Mouse (Mus musculus) hindbrain, embryonic 11.5 days (tissue): ENCODE measurements around the gene Lct. TPM values are rescaled to one million over a fixed set of nuclear protein-coding genes. Genes with fewer than 3 reads are reported as not detected.

Experiments
- ATAC-seq: fragments of 200-750 bp; cut with Nextera tagmentation; 2 replicates; pipeline ENCODE4 v1.8.0; 2017; ENCODE audit warnings: mild to moderate bottlenecking, moderate TSS enrichment, moderate library complexity; ENCODE audit not compliant: low FRiP score
- DNase-seq: peaks from one replicate; pipeline ENCODE4 v3.0.0-alpha.2; 2015; ENCODE audit warnings: low spot score
- H3K27ac ChIP-seq: fragments of 300-500 bp; sonication (generic); 2 replicates; pipeline ENCODE4 v1.5.1; 2014; ENCODE audit warnings: mild to moderate bottlenecking, low read depth, low read length
- H3K27me3 ChIP-seq: fragments of 300-500 bp; sonication (generic); 2 replicates; pipeline ENCODE4 v1.6.1; 2014; ENCODE audit warnings: mild to moderate bottlenecking, low read length, moderate library complexity, mixed read lengths; ENCODE audit not compliant: control insufficient read depth, insufficient read depth
- H3K36me3 ChIP-seq: fragments of 300-500 bp; sonication (generic); 2 replicates; pipeline ENCODE4 v1.6.1; 2014; ENCODE audit warnings: mild to moderate bottlenecking, low read length, moderate library complexity, mixed read lengths; ENCODE audit not compliant: control insufficient read depth, insufficient read depth
- H3K4me1 ChIP-seq: fragments of 300-500 bp; sonication (generic); replicated peaks from 2 replicates; pipeline ENCODE4 v1.6.1; 2014; ENCODE audit warnings: low read length, mixed read lengths; ENCODE audit not compliant: control insufficient read depth, insufficient read depth
- H3K4me2 ChIP-seq: fragments of 300-500 bp; sonication (generic); replicated peaks from 2 replicates; pipeline ENCODE4 v1.6.1; 2014; ENCODE audit warnings: mild to moderate bottlenecking, low read depth, low read length
- H3K4me3 ChIP-seq: fragments of 300-500 bp; sonication (generic); 2 replicates; pipeline ENCODE4 v1.5.1; 2014; ENCODE audit warnings: low read depth, low read length
- H3K9ac ChIP-seq: fragments of 300-500 bp; sonication (generic); 2 replicates; pipeline ENCODE4 v1.6.1; 2014; ENCODE audit warnings: low read depth, low read length
- H3K9me3 ChIP-seq: fragments of 300-500 bp; sonication (generic); 2 replicates; pipeline ENCODE4 v1.6.1; 2016; ENCODE audit warnings: low read length; ENCODE audit not compliant: control insufficient read depth
- WGBS: fragments of 180-500 bp; shearing (Covaris S2); extraction: QIAGEN DNeasy Blood & Tissue Kit; methylation state at CpG from one replicate; pipeline ENCODE4 v1.1.7; 2014; 5-methylcytosine and 5-hydroxymethylcytosine counted together
- polyA plus RNA-seq: library from polyadenylated mRNA; unstranded; fragments of >200 nt; fragmentation: Nextera tagmentation; extraction: Ambion mirVana; gene quantifications from 2 replicates; pipeline ENCODE4 v1.2.1, GENCODE M21; 2014

Gene Lct
- polyA plus RNA-seq, 1 experiment from 2014 or later: 0.20 TPM

DNA sequence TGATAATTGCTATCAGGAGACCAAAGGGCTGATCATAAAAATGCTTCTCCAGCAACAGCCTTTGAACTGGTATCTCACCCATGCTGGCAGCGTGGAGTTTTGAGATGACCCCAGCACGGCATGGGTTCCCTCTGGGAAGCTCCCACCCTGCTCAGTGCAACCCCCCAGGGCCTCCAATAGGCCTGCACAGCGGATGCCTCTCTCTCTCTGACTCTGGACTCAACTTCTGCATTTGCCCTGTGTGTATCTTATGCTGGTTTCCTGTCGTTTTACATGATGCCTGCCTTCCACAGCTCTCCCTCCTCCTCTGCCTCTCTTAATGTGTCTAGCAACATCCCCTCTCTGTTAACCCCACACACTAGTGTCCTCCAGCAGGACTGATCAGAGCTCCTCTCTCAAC lies 13.5 kb downstream of the Lct start:
- WGBS: 71% methylated on average over 4 of the region's 4 CpGs
- Histone ChIP-seq H3K27me3 (no peaks in the 10 kb centered on the region), H3K36me3 (no peaks in the 10 kb centered on the region), H3K9me3 (no peaks in the 10 kb centered on the region), H3K27ac (no peak overlapping the region), H3K4me3 (no peak overlapping the region), H3K9ac (no peak overlapping the region), H3K4me2 (no peak overlapping the region), H3K4me1 (no peaks in the 10 kb centered on the region)
- ATAC-seq: no peak
- DNase-seq: no peak

DNA sequence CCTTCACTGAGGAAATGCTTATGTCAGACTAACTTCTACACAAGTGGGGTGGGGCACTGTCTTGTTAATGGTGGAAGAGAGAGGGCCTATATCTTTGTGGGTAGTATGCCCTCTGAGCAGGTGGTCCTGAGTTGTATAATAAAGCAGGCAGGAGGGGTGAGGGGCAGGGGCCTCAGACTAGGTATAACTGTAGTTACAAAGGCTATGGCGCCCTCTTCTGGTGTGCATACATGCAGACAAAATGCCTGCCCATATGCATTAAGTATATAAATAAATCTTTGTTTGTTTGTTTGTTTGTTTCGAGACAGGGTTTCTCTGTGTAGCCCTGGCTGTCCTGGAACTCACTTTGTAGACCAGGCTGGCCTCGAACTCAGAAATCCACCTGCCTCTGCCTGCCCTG lies 19.1 kb downstream of the Lct start:
- ATAC-seq (no peak), DNase-seq (peak; percentile 16)
- Histone ChIP-seq H3K9ac (no peak overlapping the region), H3K4me1 (no peaks in the 10 kb centered on the region), H3K36me3 (no peaks in the 10 kb centered on the region), H3K27ac (no peak overlapping the region), H3K27me3 (no peaks in the 10 kb centered on the region), H3K4me2 (no peak overlapping the region), H3K9me3 (no peaks in the 10 kb centered on the region), H3K4me3 (no peak overlapping the region)
- WGBS: 80% methylated on average over 3 of the region's 3 CpGs

DNA sequence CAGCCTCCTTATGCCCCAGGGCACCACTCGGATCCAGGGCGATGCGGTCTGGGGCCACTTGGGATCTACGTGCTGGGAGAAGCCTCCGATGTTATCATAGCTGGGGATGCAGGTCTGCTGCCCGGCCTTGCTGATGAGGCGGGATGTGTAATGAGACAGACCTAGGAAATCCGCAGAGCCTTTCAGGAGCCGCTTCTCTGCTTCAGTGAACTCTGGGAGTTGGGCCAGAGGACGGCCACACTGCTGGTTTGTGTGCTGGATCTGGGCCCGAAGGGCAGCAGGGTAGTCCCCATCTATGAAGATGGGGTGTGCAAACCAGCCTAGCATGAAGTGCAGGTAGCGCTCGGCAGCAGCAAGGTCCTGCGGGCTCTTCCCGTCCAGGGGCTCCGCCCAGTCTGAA lies 24.2 kb downstream of the Lct start:
- H3K9ac ChIP-seq: no peak overlapping the region
- H3K9me3 ChIP-seq: no peaks in the 10 kb centered on the region
- H3K27ac ChIP-seq: no peak overlapping the region
- no peak for ATAC-seq
- H3K4me3 ChIP-seq: no peak overlapping the region
- no peak overlapping the region for H3K4me2 ChIP-seq
- WGBS: 93% methylated on average over 16 of the region's 16 CpGs
- H3K4me1 ChIP-seq: no peaks in the 10 kb centered on the region
- DNase-seq: no peak
- H3K27me3 ChIP-seq: no peaks in the 10 kb centered on the region
- H3K36me3 ChIP-seq: no peaks in the 10 kb centered on the region

DNA sequence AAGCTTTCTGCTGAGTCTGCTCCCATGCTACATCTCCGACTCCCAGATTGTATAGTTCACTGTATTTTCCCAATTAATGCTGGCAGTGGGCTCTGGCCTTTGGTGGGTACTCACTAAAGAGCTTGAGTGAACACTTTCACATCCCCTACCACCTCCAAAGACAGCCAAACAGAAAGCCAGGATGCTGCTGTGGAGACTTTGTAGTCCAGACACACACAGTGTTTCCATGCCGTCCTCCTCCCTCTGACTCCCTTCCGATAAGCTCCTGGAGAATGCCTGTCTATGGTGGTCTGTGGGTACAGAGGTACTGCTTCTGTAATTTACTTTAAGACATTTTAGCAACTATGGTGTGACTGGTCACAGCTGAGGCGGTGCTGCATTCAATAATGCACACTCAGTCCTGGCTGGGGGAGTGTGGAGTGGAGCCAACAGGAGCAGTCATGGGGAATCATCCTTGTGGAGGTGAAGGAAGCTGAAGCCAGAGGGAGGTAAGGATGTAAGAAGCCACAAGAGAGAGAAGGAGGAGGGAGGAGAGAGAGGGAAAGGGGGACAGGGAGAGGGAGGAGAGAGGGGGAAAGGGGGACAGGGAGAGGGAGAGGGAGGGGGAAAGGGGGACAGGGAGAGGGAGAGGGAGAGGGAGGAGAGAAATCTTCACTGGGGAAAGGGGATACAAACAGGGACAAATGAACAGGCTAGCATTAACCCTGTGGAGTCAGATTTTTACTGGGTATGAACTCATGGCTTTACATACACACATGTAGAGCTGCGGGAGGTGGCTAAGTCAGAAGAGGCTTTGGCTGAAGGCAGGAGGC lies 32.2 kb downstream of the Lct start:
- Histone ChIP-seq H3K36me3 (no peaks in the 10 kb centered on the region), H3K9me3 (no peaks in the 10 kb centered on the region), H3K27me3 (no peaks in the 10 kb centered on the region), H3K27ac (no peak overlapping the region), H3K4me3 (no peak overlapping the region), H3K9ac (no peak overlapping the region), H3K4me1 (no peaks in the 10 kb centered on the region), H3K4me2 (no peak overlapping the region)
- ATAC-seq (0 out of 2 replicates have a peak, but pooled peaks have one; percentile 19), DNase-seq (no peak)
- WGBS: 74% methylated on average over 5 of the region's 5 CpGs

DNA sequence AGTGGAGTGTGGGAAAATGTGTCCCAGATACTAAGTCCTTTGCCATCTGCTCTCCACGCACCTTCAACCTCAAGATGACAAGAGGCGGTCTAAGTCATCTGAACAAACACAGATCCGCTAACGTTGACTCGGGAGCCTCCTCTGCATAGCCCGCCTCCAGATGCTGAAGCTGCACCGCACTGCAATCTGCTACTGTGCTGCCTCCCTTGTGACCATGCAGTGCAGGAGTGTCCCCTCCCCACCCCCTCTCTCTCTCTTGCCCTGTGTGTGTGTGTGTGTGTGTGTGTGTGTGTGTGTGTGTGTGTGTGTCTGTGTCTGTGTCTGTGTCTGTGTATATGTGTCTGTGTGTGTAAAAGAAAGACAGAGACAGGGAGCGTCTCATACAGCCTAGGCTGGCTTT lies 32.8 kb downstream of the Lct start:
- WGBS: 71% methylated on average over 8 of the region's 8 CpGs
- Histone ChIP-seq H3K9me3 (no peaks in the 10 kb centered on the region), H3K4me3 (no peak overlapping the region), H3K36me3 (no peaks in the 10 kb centered on the region), H3K4me2 (no peak overlapping the region), H3K4me1 (no peaks in the 10 kb centered on the region), H3K9ac (no peak overlapping the region), H3K27me3 (no peaks in the 10 kb centered on the region), H3K27ac (no peak overlapping the region)
- no peak for DNase-seq
- ATAC-seq: no peak

DNA sequence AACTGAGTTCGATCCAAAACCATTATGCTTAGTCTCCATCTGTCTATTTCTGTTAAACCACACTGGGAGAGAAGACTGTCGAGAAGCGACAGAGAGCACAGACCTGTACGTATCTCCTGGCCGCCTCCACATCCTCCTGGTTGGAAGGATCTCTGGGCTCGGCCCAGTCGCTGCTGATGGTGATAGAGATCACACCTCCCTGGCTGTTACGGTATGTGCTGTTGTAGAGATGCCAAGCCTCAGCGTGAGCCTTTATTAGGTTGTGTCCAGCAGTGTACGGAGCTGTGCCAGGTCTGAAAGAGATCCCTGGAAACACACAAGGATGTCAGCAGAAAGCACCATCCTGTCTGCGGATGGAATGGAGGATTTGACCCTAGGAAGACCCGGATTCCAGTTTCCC lies 34.6 kb downstream of the Lct start:
- Histone ChIP-seq H3K4me1 (no peaks in the 10 kb centered on the region), H3K9ac (no peak overlapping the region), H3K4me2 (no peak overlapping the region), H3K9me3 (no peaks in the 10 kb centered on the region), H3K27me3 (no peaks in the 10 kb centered on the region), H3K4me3 (no peak overlapping the region), H3K27ac (no peak overlapping the region), H3K36me3 (no peaks in the 10 kb centered on the region)
- no peak for DNase-seq
- 90% methylated on average over 12 of the region's 12 CpGs for WGBS
- no peak for ATAC-seq

DNA sequence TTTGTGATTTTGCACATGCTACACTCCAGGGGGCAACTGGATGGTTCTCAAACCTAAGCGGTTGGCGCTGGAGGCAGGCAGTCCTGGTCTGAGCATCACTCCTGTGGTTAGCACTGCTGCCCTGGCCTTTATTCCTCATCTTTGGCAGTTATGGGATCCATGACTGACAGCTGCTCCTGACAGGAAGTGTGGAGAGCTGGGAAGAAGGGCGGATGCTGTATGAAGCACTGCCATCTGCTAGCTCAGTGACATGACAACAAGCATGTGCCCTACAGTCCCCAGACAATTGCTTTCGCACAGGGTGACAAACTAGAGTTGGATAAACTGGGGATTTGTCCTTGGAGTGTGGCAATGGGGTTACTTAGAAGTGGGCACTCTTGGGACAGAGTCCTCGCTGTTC lies 37.8 kb downstream of the Lct start:
- DNase-seq: no peak
- Histone ChIP-seq H3K36me3 (no peaks in the 10 kb centered on the region), H3K27ac (no peak overlapping the region), H3K27me3 (no peaks in the 10 kb centered on the region), H3K9me3 (no peaks in the 10 kb centered on the region), H3K9ac (no peak overlapping the region), H3K4me2 (no peak overlapping the region), H3K4me1 (no peaks in the 10 kb centered on the region), H3K4me3 (no peak overlapping the region)
- ATAC-seq: no peak
- WGBS: 88% methylated on average over 5 of the region's 5 CpGs

DNA sequence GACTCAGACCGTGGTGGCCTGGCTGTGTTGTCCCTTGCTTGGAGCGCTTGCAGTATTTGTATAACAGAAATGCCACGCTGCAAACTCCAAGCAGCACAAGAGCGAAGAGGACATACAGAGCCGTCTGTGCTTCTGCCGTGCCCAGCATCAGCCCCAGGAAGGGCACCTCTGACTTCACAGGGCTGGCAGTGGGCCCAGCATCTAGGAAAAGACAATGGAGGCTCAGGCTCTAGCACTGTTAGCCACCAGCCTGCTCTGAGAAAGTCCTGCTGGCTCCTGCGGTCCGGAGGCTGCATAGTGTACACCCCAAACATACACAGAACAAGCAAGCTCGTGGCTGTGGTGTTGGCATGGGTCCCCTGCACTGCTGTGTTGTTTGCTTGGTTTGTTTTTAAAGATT lies 43.0 kb downstream of the Lct start:
- Histone ChIP-seq H3K4me3 (no peak overlapping the region), H3K36me3 (no peaks in the 10 kb centered on the region), H3K4me2 (no peak overlapping the region), H3K4me1 (no peaks in the 10 kb centered on the region), H3K27ac (no peak overlapping the region), H3K9me3 (no peaks in the 10 kb centered on the region), H3K9ac (no peak overlapping the region), H3K27me3 (no peaks in the 10 kb centered on the region)
- 89% methylated on average over 9 of the region's 9 CpGs for WGBS
- ATAC-seq: no peak
- no peak for DNase-seq

DNA sequence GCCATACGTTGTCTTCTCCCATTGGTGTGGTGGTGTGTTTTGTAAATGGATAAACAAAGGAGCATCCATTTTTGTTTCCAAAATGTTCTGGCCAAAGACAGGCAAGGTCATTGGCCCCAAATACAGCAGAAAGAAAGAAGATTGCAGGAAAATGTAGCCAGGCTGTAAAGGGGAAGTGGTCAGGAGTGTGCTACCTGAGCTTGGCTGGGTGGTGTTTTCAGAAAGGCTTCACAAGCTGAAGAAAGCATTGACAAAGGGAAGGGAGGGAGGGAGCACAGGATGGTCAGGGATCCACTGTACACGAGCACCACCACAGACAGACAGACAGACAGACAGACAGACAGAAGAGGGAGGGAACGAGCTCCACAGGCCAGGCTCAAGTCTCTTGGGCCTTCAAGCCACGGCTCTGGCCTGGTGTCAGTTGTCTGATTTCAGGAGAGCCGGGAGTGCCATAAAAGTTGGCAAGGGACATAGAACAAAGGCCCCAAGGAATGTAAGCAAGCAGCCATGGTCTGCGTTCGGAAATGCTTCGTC lies 43.9 kb downstream of the Lct start:
- no peaks in the 10 kb centered on the region for H3K27me3 ChIP-seq
- ATAC-seq (no peak), DNase-seq (no peak)
- H3K27ac ChIP-seq: no peak overlapping the region
- H3K9me3 ChIP-seq: no peaks in the 10 kb centered on the region
- no peak overlapping the region for H3K9ac ChIP-seq
- 90% methylated on average over 8 of the region's 8 CpGs for WGBS
- H3K4me2 ChIP-seq: no peak overlapping the region
- no peaks in the 10 kb centered on the region for H3K36me3 ChIP-seq
- no peaks in the 10 kb centered on the region for H3K4me1 ChIP-seq
- H3K4me3 ChIP-seq: no peak overlapping the region
